Mouse (Mus musculus) bone marrow macrophage, adult 2 months (primary cell): ENCODE data around the gene M1ap.

ENCODE experiments used
- CTCF ChIP-seq: IDR thresholded peaks from 2 replicates; pipeline ENCODE4 v1.5.1; 2012; ENCODE audit warnings: low read depth, mild to moderate bottlenecking, low read length, moderate library complexity
- POLR2A ChIP-seq: IDR thresholded peaks from 2 replicates; pipeline ENCODE4 v1.6.1; 2012; ENCODE audit warnings: mild to moderate bottlenecking, low read depth, low read length, borderline replicate concordance

- TF ChIP-seq POLR2A, result no peak
- TF ChIP-seq CTCF, result no peak
These were observed 39.7 kb upstream of the M1ap start for GRCm38 (mm10) chr6:82906985-82907384.
